Mouse (Mus musculus) spleen, adult 2 months (tissue): Measurements from ENCODE around the gene Wdr93.

ENCODE experiments used
- CTCF ChIP-seq: fragments of 200-500 bp; IDR thresholded peaks from 2 replicates; pipeline ENCODE4 v1.5.1; 2011; ENCODE audit warnings: mild to moderate bottlenecking, inconsistent platforms; ENCODE audit not compliant: insufficient read depth, insufficient read length, insufficient replicate concordance; ENCODE audit errors: extremely low read depth
- POLR2A ChIP-seq: fragments of 200-500 bp; IDR thresholded peaks from 2 replicates; pipeline ENCODE4 v1.6.1; 2011; ENCODE audit warnings: low read depth, low read length, inconsistent platforms

DNA sequence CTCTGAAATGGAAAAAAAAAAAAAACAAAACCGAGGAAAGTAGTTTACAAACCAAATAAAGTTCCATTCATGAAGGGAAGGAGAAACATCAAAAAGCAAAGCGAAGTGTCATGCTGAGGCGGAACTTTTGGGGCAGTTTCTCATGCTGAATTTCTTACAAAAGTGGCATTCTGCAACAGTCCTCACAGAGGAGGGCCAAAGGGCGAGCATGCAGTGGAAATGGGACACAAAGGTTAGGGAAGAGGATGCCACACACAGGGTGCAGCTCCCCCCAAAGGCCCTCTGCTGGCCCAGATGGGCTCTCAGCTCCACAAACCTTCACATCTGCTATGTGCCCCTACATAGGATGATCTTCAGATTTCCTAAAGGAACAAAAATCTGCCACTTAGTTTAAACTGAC, 2.7 kb upstream of the Wdr93 start:
- TF ChIP-seq POLR2A (no peak), CTCF (no peak)
